In genomic region chr12:72734112-72734511, GRCm38 (mm10) we compare ENCODE assay signal across 24 mouse cellular contexts. TPM values are rescaled to one million over a fixed set of nuclear protein-coding genes. Genes with fewer than 3 reads are reported as not detected.
A peak's percentile ranks its signal among the peaks of the same experiment; 100 is the strongest.
DNase-seq lines count a peak whose midpoint lies in the region; ATAC-seq and TF ChIP-seq lines count a peak whose summit lies in the region.
"Had no signal": no experiment of that assay in that cellular context is flagged by ENCODE, and none has a peak within 500 bp of the region (broad histone marks: within the 10 kb centered on the region; RNA-seq: fewer than 3 reads in every experiment).

No protein-coding gene starts in this region.

- no peaks in the 10 kb centered on the region for H3K36me3 ChIP-seq in ES-Bruce4 (ENCODE audit: control insufficient read depth, insufficient read depth, low read length, poor library complexity, severe bottlenecking)
- H3K36me3 ChIP-seq in ES-E14 (ENCODE audit: control insufficient read depth, insufficient read depth, low read length, poor library complexity, severe bottlenecking), result no peaks in the 10 kb centered on the region
- H3K36me3 ChIP-seq: embryonic facial prominence, embryonic 10.5 days; embryonic facial prominence, embryonic 12.5 days; forebrain, embryonic 10.5 days; forebrain, embryonic 12.5 days had no signal

- peak; percentile 9 for TF ChIP-seq CTCF in ES-Bruce4 (IDR thresholded peaks at IDR 0.05; ENCODE audit: low read depth, low read length)

- H3K4me3 ChIP-seq in ES-Bruce4 (ENCODE audit: low read depth, low read length) (no peak overlapping the region), ES-E14 (ENCODE audit: insufficient read depth in 1 of 2, low read depth in 1 of 2, low read length in 2 of 2, poor library complexity in 1 of 2, severe bottlenecking in 1 of 2) (no peak overlapping the region; a peak in 1 of 4 replicates)
- H3K4me3 ChIP-seq: embryonic facial prominence, embryonic 10.5 days; embryonic facial prominence, embryonic 12.5 days; forebrain, embryonic 10.5 days; forebrain, embryonic 12.5 days had no signal

- no peaks in the 10 kb centered on the region for H3K27me3 ChIP-seq in ES-Bruce4 (ENCODE audit: control insufficient read depth, insufficient read depth, low read length, poor library complexity, severe bottlenecking)
- H3K27me3 ChIP-seq: CH12.LX; embryonic facial prominence, embryonic 12.5 days; forebrain, embryonic 12.5 days had no signal

- H3K9ac ChIP-seq in ES-Bruce4 (ENCODE audit: low read depth, poor library complexity, severe bottlenecking), result peak overlapping the region; percentile 65
- no peak overlapping the region; the same call in 1 of the 2 replicates for H3K9ac ChIP-seq in ES-E14 (ENCODE audit: insufficient read depth, low read depth, low read length, poor library complexity, severe bottlenecking)
- H3K9ac ChIP-seq: embryonic facial prominence, embryonic 12.5 days; forebrain, embryonic 12.5 days had no signal

- TF ChIP-seq POLR2A in ES-Bruce4 (IDR thresholded peaks at IDR 0.05; ENCODE audit: insufficient read depth, low read length), result no peak

- ATAC-seq in erythroid progenitor cell, adult 5-6 weeks (replicated peaks; ENCODE audit: low FRiP score, poor library complexity, severe bottlenecking), result no peak
- ATAC-seq: CD4-positive, CD25-positive, alpha-beta regulatory T cell, adult 4 months; forebrain, embryonic 14.5 days; forebrain, embryonic 16.5 days had no signal

- H3K27ac ChIP-seq in ES-Bruce4 (ENCODE audit: insufficient read depth, low read length) (peak overlapping the region; percentile 99), ES-E14 (ENCODE audit: insufficient read depth, low read depth, low read length, poor library complexity, severe bottlenecking) (peak overlapping the region; percentile 82; the same call in 1 of the 2 replicates)
- H3K27ac ChIP-seq: embryonic facial prominence, embryonic 10.5 days; embryonic facial prominence, embryonic 12.5 days; forebrain, embryonic 10.5 days; forebrain, embryonic 12.5 days had no signal

- H3K4me1 ChIP-seq in ES-Bruce4 (ENCODE audit: control insufficient read depth, insufficient read depth, low read length) (peaks cover 2% of the 10 kb centered on the region), ES-E14 (ENCODE audit: control insufficient read depth in 2 of 2, insufficient read depth in 2 of 2, low read length in 2 of 2, poor library complexity in 1 of 2) (peaks cover 1 to 14% of the 10 kb centered on the region in 2 experiments; a peak in 3 of 4 replicates)
- H3K4me1 ChIP-seq: embryonic facial prominence, embryonic 10.5 days; embryonic facial prominence, embryonic 12.5 days; forebrain, embryonic 10.5 days; forebrain, embryonic 12.5 days had no signal

- peak; percentile 95 for TF ChIP-seq EP300 in ES-Bruce4 (IDR thresholded peaks at IDR 0.05; ENCODE audit: insufficient read depth, low read depth, low read length)

- DNase-seq in ES-E14 (ENCODE audit: low read depth, low spot score) (peak; percentile 39), ZHBTc4 (ENCODE audit: low read depth, low spot score) (peak; percentile 82)
- no peak for DNase-seq in spleen, postnatal 14 days (ENCODE audit: low spot score in 2 of 2)
- no peak for DNase-seq in ovary, adult 18-20 months (ENCODE audit: low spot score)
- DNase-seq: adrenal gland, adult 2 months; adrenal gland, postnatal 10 days; adrenal gland, postnatal 25 days; B cell, adult 2 months; cerebellum, adult 11 months; cerebellum, adult 18-20 months; cerebellum, adult 8-10 months; cerebellum, adult 9-11 months; cerebellum, postnatal 14 days; cerebellum, postnatal 36 days had no signal

- in situ Hi-C loops in ES-E14 (cut with MboI; ENCODE audit: low sequenced_read_pairs in 2 of 2, unreplicated experiment in 2 of 2), result no loop called here

- H3K9me3 ChIP-seq in ES-Bruce4 (replicated peaks; ENCODE audit: control insufficient read depth, insufficient read depth, low read length, poor library complexity, severe bottlenecking) (no peaks in the 10 kb centered on the region), ES-E14 (ENCODE audit: control insufficient read depth, insufficient read depth, low read depth, low read length) (no peaks in the 10 kb centered on the region)
- H3K9me3 ChIP-seq: embryonic facial prominence, embryonic 10.5 days; embryonic facial prominence, embryonic 12.5 days; forebrain, embryonic 12.5 days had no signal

TF ChIP-seq in ES-E14, 5 proteins besides CTCF, POLR2A, EP300 and RAD21:
- TF ChIP-seq ZC3H11A (IDR thresholded peaks at IDR 0.05; ENCODE audit: borderline replicate concordance, low read depth, low read length) (no peak), HCFC1 (IDR thresholded peaks at IDR 0.05; ENCODE audit: borderline replicate concordance, insufficient read depth, low read length) (no peak), MAFK (IDR thresholded peaks at IDR 0.05; ENCODE audit: insufficient read depth, low read depth, low read length) (peak; percentile 48; the same call in 1 of the 2 replicates)

RNA-seq across cellular contexts. Expression of gene Ppm1a, which starts 23.1 kb away (rescaled TPM):
- 183 and 202 TPM in 2 replicates for polyA plus RNA-seq in ES-Bruce4 (2011; ENCODE audit: insufficient read depth, insufficient read length, low read depth, missing spikeins)
- total RNA-seq in ES-E14 (2012; rRNA removed), result 117 and 121 TPM in 2 replicates
- total RNA-seq in erythroid progenitor cell, adult 5-6 weeks (2015; ENCODE audit: low replicate concordance), result 35.3 and 39.0 TPM in 2 replicates
- 59.6 and 85.5 TPM in 2 replicates for total RNA-seq in erythroid progenitor cell, adult 5-6 weeks (2017; ENCODE audit: low replicate concordance)

Comparison
In these comparisons a context has a peak if more than half of its experiments do, and no peak if none do; other contexts are left out.
1. DNase-seq: peak in ES-E14 (single experiment) and ZHBTc4 (single experiment); none in spleen, postnatal 14 days (0 of 2) and ovary, adult 18-20 months (single experiment).